Mouse (Mus musculus) thymus, adult 2 months (tissue): Measurements from ENCODE around the gene Camk2d. TPM values are rescaled to one million over a fixed set of nuclear protein-coding genes. Genes with fewer than 3 reads are reported as not detected.
A peak's percentile ranks its signal among the peaks of the same experiment; 100 is the strongest.

Experiments used
- DNase-seq: peaks from one replicate; pipeline ENCODE4 v3.0.0; 2021
- H3K27ac ChIP-seq: fragments of 200-500 bp; 2 replicates; pipeline ENCODE4 v1.5.1; 2012; ENCODE audit warnings: low read length, control low read depth; ENCODE audit not compliant: control insufficient read depth, insufficient read depth
- H3K27me3 ChIP-seq: fragments of 200-500 bp; 2 replicates; pipeline ENCODE4 v1.6.1; 2012; ENCODE audit warnings: mild to moderate bottlenecking, low read length, moderate library complexity, mixed read lengths; ENCODE audit not compliant: control insufficient read depth, insufficient read depth
- H3K36me3 ChIP-seq: fragments of 200-500 bp; 2 replicates; pipeline ENCODE4 v1.6.1; 2012; ENCODE audit warnings: mild to moderate bottlenecking, low read length, moderate library complexity; ENCODE audit not compliant: control insufficient read depth, insufficient read depth
- H3K4me1 ChIP-seq: fragments of 200-500 bp; replicated peaks from 2 replicates; pipeline ENCODE4 v1.6.1; 2012; ENCODE audit warnings: low read length; ENCODE audit not compliant: control insufficient read depth, insufficient read depth
- H3K4me3 ChIP-seq: fragments of 200-500 bp; 2 replicates; pipeline ENCODE4 v1.5.1; 2012; ENCODE audit warnings: mild to moderate bottlenecking, low read length, control low read depth, moderate library complexity; ENCODE audit not compliant: control insufficient read depth, insufficient read depth
- CTCF ChIP-seq: fragments of 200-500 bp; IDR thresholded peaks from 2 replicates; pipeline ENCODE4 v1.5.1; 2012; ENCODE audit warnings: mild to moderate bottlenecking, control low read depth, low read length, moderate library complexity, borderline replicate concordance; ENCODE audit not compliant: control insufficient read depth, poor library complexity, insufficient read depth; ENCODE audit errors: extremely low read depth
- POLR2A ChIP-seq: fragments of 200-500 bp; IDR thresholded peaks from 2 replicates; pipeline ENCODE4 v1.6.1; 2012; ENCODE audit warnings: mild to moderate bottlenecking, low read length, control low read depth, moderate library complexity; ENCODE audit not compliant: control insufficient read depth, poor library complexity, insufficient read depth; ENCODE audit errors: extremely low read depth
- WGBS: fragments of 180-500 bp; shearing (Covaris S2); methylation state at CpG from one replicate; pipeline ENCODE4 v1.1.7; 2018; 5-methylcytosine and 5-hydroxymethylcytosine counted together
- polyA plus RNA-seq: library from polyadenylated mRNA; depleted of rRNA; stranded (reverse); fragments of >200 nt; gene quantifications from 2 replicates; pipeline ENCODE4 v1.2.3, GENCODE M21; 2012

Gene Camk2d
- polyA plus RNA-seq, 1 experiment = 40.1 TPM

DNA sequence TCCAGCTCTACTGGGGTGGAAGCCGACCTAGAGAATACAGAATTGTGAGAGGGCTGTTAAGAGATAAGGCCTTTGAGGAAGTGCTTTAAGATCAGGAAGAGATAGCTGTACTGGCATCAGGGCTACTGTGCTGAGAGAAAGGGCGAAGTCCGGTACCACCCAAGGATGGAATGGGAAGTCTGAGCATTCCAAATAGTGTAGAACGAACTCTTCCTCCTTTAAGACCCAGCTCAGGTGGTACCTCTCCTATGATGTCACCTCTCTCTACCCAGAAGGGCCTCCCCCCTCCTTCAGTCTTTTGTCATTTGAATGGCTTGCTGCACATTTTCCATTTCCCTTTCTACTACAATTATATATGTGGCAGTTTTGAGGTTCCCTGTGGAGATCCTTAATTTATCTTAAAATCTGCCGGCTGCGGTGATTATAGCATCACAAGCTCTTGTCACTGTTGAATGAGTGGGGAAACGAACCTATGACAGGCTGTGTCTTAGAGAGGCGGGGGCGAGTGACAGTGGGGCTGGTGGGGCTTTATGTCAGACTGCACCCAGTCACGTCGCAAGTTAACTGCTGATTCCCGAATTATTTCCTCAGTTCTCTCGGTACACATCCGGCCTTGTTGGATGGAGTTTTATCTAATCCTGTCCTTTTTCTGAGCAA is 13.8 kb downstream of the Camk2d start:
- 58% methylated on average over 14 of the region's 14 CpGs for WGBS
- Histone ChIP-seq H3K36me3 (no peaks in the 10 kb centered on the region), H3K4me3 (no peak overlapping the region), H3K27me3 (no peaks in the 10 kb centered on the region), H3K27ac (no peak overlapping the region), H3K4me1 (peaks cover 19% of the 10 kb centered on the region)
- DNase-seq = peak; percentile 16
- TF ChIP-seq CTCF = no peak
- no peak for TF ChIP-seq POLR2A

DNA sequence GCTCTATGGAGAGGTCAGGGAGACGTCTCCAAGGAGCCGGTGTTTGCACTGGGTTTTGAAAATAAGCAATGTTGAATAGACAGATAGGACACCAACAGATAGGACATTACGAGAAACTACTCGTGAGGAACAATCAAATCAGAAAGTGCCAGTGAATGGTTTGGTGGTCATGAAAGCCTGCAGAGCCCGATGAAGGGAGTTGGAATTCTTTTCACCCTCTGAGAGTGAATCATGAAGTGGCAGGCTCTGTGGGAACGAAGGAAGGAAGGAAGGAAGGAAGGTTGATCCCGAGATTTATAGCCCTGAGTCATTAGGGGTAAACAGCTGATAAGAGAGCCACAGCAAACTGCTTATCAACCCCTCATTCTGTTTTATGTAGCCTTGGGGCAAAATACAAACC is 15.5 kb downstream of the Camk2d start:
- WGBS = 45% methylated on average over 7 of the region's 7 CpGs
- Histone ChIP-seq H3K27me3 (no peaks in the 10 kb centered on the region), H3K27ac (no peak overlapping the region), H3K4me1 (peaks cover 19% of the 10 kb centered on the region), H3K36me3 (no peaks in the 10 kb centered on the region), H3K4me3 (no peak overlapping the region)
- TF ChIP-seq POLR2A (no peak), CTCF (no peak)
- DNase-seq = no peak

DNA sequence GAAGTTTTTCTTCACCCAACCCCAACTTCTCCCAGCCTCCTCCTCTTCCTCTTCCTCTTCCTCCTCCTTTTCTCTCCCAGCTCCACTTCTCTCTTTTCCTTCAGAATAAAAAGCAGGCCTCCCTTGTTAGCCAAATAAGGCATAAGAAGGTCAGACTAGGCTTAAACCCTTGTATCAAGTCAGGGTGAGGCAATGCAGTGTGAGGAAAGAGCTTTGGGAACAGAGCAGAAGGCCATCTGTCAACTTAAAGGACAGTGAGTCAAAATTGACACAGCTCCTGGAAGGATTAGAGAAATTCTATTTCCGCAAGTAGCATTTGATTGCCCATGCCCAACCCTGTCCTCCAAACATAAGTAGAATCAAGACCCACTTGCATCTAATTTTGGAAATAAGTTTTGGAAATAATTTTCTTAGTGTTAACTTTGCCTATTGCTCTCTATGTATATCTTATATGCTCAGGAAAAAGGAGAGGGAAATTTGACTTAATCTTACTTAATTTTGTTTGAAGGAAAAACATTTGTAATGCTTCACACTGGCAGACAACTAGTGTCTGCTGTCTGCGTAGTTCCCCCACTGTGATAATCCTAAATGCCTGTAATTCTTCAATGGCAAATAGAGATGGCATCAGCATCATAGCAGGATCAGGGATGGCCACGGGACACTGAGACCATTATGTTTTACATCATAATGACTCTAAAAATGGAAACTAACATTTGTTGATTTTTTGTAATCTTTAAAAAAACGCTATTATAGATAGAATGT is 16.8 kb downstream of the Camk2d start:
- Histone ChIP-seq H3K4me3 (no peak overlapping the region), H3K4me1 (peaks cover 19% of the 10 kb centered on the region), H3K27me3 (no peaks in the 10 kb centered on the region), H3K36me3 (no peaks in the 10 kb centered on the region), H3K27ac (no peak overlapping the region)
- no peak for DNase-seq
- TF ChIP-seq POLR2A (no peak), CTCF (no peak)
- WGBS = 76% methylated on average over 4 of the region's 4 CpGs

DNA sequence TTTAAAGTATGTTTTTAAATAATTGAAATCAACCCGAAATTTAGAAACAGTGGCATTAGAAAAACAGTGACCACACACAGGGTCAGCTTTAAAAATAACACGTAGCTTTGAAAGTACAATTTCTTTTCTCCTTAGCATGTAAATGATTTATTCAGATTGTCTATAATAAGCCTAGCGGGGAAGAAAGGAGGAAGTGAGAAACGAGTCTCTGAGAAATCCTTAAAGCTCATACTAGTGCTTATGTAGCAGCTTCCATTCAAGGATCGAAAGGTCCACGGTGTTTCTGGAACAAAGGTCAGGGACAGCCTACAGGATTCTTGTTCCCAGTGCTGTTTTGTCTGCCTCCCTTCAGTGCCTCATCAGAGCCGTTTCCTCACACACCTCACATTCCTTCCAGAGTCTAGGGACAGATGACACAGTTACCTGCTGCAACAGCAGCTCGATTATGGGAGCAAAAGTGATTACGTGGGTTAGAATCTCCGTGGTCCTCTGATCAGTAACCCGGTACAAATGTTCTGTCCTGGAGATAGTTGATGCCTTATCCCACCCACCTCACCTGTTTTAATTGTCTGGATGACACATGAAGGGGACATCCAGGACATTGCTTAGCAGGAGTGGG is 17.5 kb downstream of the Camk2d start:
- 53% methylated on average over 11 of the region's 11 CpGs for WGBS
- Histone ChIP-seq H3K36me3 (no peaks in the 10 kb centered on the region), H3K27ac (no peak overlapping the region), H3K4me3 (no peak overlapping the region), H3K4me1 (peaks cover 19% of the 10 kb centered on the region), H3K27me3 (no peaks in the 10 kb centered on the region)
- TF ChIP-seq CTCF = no peak
- TF ChIP-seq POLR2A = no peak
- no peak for DNase-seq

DNA sequence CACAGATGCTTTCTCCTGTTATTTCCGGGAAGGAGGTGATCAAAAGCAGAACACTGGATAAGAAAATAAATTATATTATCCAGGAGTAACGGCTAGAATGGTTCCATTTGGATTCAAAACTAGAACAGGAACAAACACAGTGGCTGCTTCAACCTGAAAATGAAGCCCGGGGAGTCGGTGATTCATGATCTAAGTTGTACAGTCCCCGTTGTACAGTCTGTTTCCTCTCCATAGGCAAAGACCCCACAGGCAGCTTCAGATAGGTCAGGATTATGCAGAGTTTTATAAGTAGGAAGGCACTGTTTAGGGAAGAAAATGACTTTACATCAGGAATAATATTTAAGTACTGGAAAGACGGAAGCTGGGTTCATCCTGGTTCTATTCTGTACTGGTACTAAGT is 19.2 kb downstream of the Camk2d start:
- Histone ChIP-seq H3K4me1 (peaks cover 11% of the 10 kb centered on the region), H3K27ac (no peak overlapping the region), H3K36me3 (no peaks in the 10 kb centered on the region), H3K27me3 (no peaks in the 10 kb centered on the region), H3K4me3 (no peak overlapping the region)
- no peak for TF ChIP-seq CTCF
- no peak for TF ChIP-seq POLR2A
- WGBS = 90% methylated on average over 6 of the region's 6 CpGs
- DNase-seq = no peak

DNA sequence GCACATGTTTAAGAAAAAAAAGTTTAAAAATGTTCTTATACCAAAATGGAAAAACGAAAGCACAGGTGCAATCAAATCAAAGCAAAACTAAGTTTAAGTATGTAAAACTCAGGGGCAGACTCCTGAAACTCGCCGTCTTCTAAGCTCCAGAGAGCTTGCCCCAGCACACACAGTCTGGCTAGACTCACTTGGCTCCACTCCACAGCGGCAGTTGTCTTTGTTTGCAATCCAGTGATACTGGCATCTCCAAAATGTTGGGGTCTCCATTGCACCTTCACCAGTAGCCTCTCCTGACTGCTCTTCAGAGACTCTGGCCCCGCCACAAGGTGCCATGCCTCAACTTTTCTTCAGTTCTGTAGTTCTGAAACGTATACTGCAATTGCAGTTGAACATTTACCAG is 24.1 kb downstream of the Camk2d start:
- no peak for DNase-seq
- Histone ChIP-seq H3K4me1 (no peaks in the 10 kb centered on the region), H3K4me3 (no peak overlapping the region), H3K36me3 (no peaks in the 10 kb centered on the region), H3K27me3 (no peaks in the 10 kb centered on the region), H3K27ac (no peak overlapping the region)
- TF ChIP-seq POLR2A (no peak), CTCF (no peak)
- 83% methylated on average over 6 of the region's 6 CpGs for WGBS

DNA sequence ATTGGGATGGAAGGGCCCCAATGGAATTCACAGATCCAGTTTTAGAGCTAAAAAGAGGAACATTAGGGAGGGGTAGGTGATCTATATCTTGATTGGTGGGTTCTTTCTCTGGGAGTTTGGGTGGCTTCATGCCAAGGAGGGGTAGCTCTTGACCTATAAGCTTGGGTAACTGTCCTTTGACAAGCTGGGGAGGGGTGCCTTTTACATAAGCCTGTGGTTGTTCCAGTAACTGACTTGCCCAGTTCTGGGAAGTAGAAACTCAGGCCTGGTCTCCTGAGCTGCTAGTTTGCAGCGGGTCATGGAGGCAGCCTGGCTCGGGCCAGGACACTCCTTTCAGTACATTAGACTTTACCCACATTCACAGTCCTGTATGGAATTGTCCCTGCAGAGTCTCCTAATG is 26.4 kb downstream of the Camk2d start:
- H3K27ac ChIP-seq = no peak overlapping the region
- H3K4me3 ChIP-seq = no peak overlapping the region
- H3K4me1 ChIP-seq = 0 out of 2 replicates have a peak, but pooled peaks cover 4% of the 10 kb centered on the region
- DNase-seq = no peak
- H3K36me3 ChIP-seq = no peaks in the 10 kb centered on the region
- no peaks in the 10 kb centered on the region for H3K27me3 ChIP-seq
- no peak for TF ChIP-seq POLR2A
- TF ChIP-seq CTCF = no peak
- WGBS = 92% methylated on average over 2 of the region's 2 CpGs
